11 mouse cellular contexts compared by ENCODE assay signal in the genomic region with DNA sequence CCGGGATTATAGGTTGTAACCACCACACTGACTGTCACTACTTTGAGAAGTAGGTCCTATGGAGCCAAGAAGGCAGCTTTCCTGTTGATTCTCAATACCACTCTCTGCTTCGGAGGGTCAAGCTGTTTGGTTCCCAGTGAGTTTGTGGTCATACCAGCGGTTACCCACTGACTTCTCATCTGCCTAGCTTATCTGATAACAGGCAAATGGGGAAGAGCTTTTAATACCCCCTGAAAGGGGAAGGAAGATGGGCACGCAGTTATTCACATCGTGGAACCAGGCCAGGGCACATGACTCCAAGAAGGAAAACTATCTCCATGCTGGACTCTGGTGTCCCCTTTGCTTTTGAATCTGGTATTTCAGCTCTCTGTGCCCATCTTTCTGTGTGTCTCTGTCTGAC. TPM values are rescaled to one million over a fixed set of nuclear protein-coding genes. Genes with fewer than 3 reads are reported as not detected.
DNase-seq lines count a peak whose midpoint lies in the region; ATAC-seq lines count a peak whose summit lies in the region.
"Had no signal": no experiment of that assay in that cellular context is flagged by ENCODE, and none has a peak within 500 bp of the region (broad histone marks: within the 10 kb centered on the region; RNA-seq: fewer than 3 reads in every experiment).

No protein-coding gene starts in this region.

- DNase-seq in spleen, postnatal 10 days (ENCODE audit: low spot score in 2 of 2): peak; percentile 31 to 50
- no peak for DNase-seq in spleen, adult 12 weeks (ENCODE audit: low spot score)
- DNase-seq in brain, adult 2 months (ENCODE audit: low read depth, low spot score): peak; percentile 21
- peak; percentile 45 for DNase-seq in splenic B cell, adult 2 months (ENCODE audit: low read depth, low spot score)
- DNase-seq in right cerebral cortex, postnatal 36 days (ENCODE audit: low spot score in 2 of 2): no peak
- DNase-seq in testis, postnatal 10 days (ENCODE audit: low spot score): no peak
- DNase-seq: adrenal gland, postnatal 10 days; kidney, postnatal 10 days; right cerebral cortex, postnatal 4 days had no signal

- H3K36me3 ChIP-seq in liver, embryonic 15.5 days (replicated peaks): peaks cover 5% of the 10 kb centered on the region; the same call in 1 of the 2 replicates
- no peaks in the 10 kb centered on the region for H3K36me3 ChIP-seq in splenic B cell, adult 2 months (ENCODE audit: control insufficient read depth, insufficient read depth, low read length, poor library complexity, severe bottlenecking)

- peak overlapping the region; percentile 36; the same call in 1 of the 2 replicates for H3K4me3 ChIP-seq in liver, embryonic 15.5 days (replicated peaks)
- H3K4me3 ChIP-seq: heart, adult 2 months had no signal

- H3K9ac ChIP-seq in liver, embryonic 15.5 days: peak overlapping the region; percentile 25; the same call in 1 of the 2 replicates

- no peaks in the 10 kb centered on the region for H3K9me3 ChIP-seq in liver, embryonic 15.5 days (replicated peaks)

- peak overlapping the region; percentile 86 for H3K27ac ChIP-seq in liver, embryonic 15.5 days (replicated peaks)
- H3K27ac ChIP-seq: heart, adult 2 months had no signal

- peak overlapping the region; percentile 72 for H3K4me2 ChIP-seq in liver, embryonic 15.5 days

- H3K4me1 ChIP-seq in liver, embryonic 15.5 days (replicated peaks): peaks cover 96% of the 10 kb centered on the region

- no peaks in the 10 kb centered on the region for H3K27me3 ChIP-seq in liver, embryonic 15.5 days
- H3K27me3 ChIP-seq in splenic B cell, adult 2 months (ENCODE audit: control insufficient read depth, insufficient read depth, low read length, poor library complexity, severe bottlenecking): no peaks in the 10 kb centered on the region

- ATAC-seq in liver, embryonic 15.5 days (ENCODE audit: insufficient read depth): no peak

- 14% methylated on average over 5 of the region's 5 CpGs for WGBS in liver, embryonic 15.5 days (ENCODE audit: insufficient replicate concordance)

RNA-seq across cellular contexts. Expression of a gene that starts 25.1 kb away (rescaled TPM):
- polyA plus RNA-seq in liver, embryonic 15.5 days (2015; fragmentation: Nextera tagmentation; extraction: Ambion mirVana): 5.6 and 6.0 TPM in 2 replicates

Comparison
In these comparisons a context has a peak if more than half of its experiments do, and no peak if none do; other contexts are left out.
1. DNase-seq: peak in spleen, postnatal 10 days (2 of 2), brain, adult 2 months (single experiment) and splenic B cell, adult 2 months (single experiment); none in spleen, adult 12 weeks (single experiment), right cerebral cortex, postnatal 36 days (0 of 2) and testis, postnatal 10 days (single experiment).